Mouse (Mus musculus) liver, adult 2 months (tissue): Measurements from ENCODE around the gene Prx.
A peak's percentile ranks its signal among the peaks of the same experiment; 100 is the strongest.

ENCODE experiments used
- CTCF ChIP-seq: fragments of 200-500 bp; IDR thresholded peaks from 2 replicates; pipeline ENCODE4 v1.5.1; 2011; ENCODE audit warnings: low read depth, low read length, control low read depth
- POLR2A ChIP-seq: fragments of 200-500 bp; IDR thresholded peaks from 2 replicates; pipeline ENCODE4 v1.6.1; 2011; ENCODE audit warnings: low read length, control low read depth; ENCODE audit not compliant: insufficient read depth; ENCODE audit errors: extremely low read depth

DNA sequence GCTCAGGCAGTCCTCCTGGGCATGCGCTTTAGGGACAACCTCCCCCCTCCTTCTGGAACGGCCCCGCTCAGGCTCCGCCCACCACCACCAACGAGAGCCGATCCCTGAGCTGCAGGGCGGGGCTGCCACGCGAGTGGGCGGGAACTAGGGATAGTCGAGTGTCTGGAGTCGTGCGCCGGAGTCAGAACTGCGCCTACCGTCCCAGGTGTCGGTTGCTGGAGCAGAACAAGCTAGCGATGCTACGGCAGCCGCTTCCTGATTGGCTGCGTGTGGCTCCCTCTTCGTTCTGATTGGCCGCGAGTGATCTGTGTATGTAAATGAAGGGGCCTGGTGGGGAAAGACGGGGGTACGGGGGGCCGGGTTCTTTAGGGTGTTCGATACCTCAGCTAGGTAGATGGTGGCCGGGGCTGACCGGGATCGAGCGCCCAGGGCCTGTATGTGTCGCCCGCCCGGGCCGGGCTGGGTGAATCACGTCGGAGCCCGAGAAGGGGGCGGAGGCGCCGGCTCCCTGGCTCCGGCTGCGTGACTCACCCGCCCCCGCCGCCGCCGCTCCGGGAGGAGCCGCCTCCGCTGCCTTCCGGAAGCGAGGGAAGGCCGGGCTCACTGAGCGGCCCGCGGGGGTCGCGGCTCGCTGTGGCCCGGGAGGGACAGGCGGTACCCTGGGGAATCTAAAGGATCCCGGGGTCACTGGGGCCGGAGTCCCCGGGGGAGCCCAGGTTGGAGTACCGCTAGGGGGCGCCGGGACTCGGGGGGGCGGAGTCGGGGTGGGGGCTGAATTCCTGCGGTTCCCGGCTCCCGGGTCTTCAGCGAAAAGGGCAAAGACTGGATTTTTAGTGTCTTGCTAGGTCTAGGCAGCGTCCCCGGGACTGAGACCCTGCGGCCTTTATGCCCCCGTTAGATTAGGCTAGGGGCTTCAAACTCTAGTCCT, 12.1 kb upstream of the Prx start, which contains the start of gene Sertad1:
- TF ChIP-seq CTCF (peak; percentile 55), POLR2A (peak; percentile 98)
